Mouse (Mus musculus) frontal cortex, postnatal 25 days (tissue): ENCODE data around the gene Psmd14.

Experiments
- DNase-seq, 2 experiments: peaks; one replicate each; pipeline ENCODE4 v3.0.0; 2022; ENCODE audit warnings: low spot score in 2 of 2

Psmd14 gene

DNA sequence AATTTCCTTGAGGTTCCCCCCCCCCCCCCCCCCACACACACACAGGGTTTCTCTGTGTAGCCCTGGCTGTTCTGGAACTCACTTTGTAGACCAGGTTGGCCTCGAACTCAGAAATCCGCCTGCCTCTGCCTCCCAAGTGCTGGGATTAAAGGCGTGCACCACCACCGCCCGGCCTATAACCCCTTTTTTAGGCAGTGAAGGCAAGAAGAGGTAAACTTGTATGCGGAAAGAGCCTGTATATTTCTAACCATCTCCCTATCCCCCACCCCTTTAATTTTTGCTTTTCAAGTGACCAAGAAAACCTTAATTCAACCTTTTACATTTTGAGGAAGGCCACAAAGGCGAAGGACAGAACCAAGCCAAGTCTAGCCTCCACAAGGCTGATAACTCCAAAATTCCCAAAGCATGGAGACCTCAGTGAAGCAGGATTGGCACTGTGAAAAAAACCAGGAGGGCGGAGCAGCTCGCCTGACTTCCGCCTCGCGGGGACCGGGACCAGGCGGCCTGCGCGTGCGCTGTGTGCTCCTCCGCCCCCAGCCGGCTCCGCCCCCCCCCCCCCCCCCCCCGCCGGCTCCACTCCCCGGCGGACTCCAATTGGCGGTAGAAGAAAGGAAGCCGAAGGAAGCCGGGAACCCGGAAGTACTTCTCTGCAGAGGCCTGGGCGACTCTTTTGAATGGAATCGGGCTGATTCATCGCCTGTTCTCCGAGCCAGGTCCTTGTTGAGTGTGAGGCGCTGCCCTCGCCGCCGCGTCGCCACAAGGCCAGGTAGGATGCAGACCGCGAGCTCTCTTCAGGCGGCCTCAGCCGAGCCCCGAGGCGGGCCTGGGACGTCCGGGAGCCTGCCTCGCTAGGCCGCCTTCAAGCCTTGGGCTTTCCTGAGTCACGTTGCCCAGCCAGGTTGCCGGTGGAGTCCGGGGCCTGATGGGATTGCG lies at the start of gene Psmd14:
Psmd14 (plus strand) TSS at position 587 of the 933 bp plus-strand sequence.
- peak; percentile 68 to 77 for DNase-seq

DNA sequence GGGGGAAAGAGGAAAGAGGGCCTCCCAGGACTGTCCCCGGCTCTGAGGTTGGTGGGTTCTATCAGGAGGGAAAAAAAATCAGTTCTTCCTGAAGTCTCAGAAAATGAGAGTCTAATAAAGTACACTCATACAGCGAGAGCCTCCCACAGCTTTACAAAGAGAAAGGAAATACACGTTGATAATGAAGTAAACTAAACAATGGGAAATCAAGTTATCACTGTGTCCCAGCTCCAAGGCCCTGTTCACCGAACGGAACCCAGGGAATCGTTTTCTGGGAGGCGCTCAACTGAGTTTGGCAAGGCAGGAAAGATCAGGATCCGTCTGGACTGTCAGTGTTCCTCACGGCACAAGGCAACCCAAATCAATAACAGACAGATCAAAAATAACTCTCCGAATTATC lies 48.7 kb upstream of the Psmd14 start:
- no peak for DNase-seq

DNA sequence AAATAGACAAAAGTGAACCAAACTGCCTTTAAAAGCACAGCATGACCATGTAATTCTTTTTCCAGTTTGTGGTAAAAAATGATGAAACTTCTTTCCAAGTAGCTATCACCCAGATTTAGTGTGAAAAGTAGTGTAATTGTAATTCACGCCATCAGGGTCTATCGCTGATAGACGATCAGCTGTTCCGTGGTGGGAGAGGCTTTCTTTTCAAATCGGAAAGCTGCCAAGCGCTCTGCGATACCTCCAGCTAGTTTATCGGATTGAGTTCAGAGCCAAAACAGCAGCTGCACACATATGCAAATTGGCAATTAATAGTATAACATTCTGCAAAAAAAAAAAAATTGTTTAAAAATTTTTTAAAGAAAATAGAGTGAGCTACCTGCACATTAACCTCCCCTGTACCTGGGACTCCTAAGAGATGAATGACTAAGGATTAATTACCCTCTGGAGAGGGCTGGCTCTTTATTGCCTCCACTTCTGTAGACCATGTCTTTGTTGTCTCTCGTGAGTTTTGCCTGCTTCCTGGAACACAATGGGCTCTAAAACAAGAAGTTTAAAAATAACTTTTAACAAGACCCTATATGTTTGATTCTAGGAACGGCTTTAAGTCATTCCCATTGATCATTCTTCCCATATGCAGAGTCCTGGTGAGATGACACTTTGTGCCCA lies 47.8 kb upstream of the Psmd14 start:
- DNase-seq, result no peak

DNA sequence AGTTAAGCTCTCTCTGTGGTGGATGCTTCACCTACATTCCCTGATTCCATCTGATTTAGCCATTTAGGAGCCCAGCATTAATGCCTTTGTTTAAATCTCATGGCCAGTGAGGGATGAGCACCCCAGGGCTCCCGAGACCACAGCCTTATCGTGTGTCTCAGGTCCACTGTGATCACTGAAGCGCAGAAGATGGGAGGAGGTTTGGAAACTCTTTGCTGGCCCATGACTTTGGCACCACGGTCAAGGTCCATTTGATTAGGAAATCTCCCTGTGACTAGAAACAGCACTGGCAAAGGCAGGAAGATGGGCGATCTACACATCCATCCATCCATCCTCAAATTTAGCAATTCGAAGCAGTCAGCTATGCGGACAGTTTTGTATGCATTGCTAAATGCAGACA lies 44.1 kb upstream of the Psmd14 start:
- no peak for DNase-seq

- DNase-seq, result no peak
Measured at GRCm38 (mm10) chr2:61668260-61668659, 43.2 kb upstream of the Psmd14 start.

DNA sequence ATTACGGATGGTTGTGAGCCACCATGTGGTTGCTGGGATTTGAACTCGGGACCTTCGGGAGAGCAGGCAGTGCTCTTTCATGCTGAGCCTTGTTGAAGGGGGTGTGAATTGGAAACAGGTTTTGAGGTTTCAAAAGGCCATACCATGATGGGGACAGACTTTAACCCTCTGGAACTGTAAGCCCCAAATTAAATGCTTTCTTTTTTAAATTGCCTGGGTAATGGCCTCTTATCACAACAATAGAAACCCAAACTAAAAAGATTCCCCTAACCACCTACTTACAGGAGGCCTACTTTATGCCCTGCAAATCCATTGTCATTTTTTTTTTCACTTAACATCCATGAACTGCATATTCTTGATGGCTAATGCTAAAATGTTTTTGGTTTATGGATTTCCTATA lies 36.9 kb upstream of the Psmd14 start:
- DNase-seq, result no peak

- no peak for DNase-seq
Measured at GRCm38 (mm10) chr2:61681572-61681971, 29.9 kb upstream of the Psmd14 start.

GRCm38 (mm10) chr2:61686533-61686932 lies 25.0 kb upstream of the Psmd14 start:
- no peak for DNase-seq

GRCm38 (mm10) chr2:61689086-61689485 lies 22.4 kb upstream of the Psmd14 start:
- no peak for DNase-seq

GRCm38 (mm10) chr2:61709570-61709969 lies 1.9 kb upstream of the Psmd14 start:
- no peak for DNase-seq

- DNase-seq, result no peak
Measured at GRCm38 (mm10) chr2:61712526-61712925, 1.0 kb downstream of the Psmd14 start.

DNA sequence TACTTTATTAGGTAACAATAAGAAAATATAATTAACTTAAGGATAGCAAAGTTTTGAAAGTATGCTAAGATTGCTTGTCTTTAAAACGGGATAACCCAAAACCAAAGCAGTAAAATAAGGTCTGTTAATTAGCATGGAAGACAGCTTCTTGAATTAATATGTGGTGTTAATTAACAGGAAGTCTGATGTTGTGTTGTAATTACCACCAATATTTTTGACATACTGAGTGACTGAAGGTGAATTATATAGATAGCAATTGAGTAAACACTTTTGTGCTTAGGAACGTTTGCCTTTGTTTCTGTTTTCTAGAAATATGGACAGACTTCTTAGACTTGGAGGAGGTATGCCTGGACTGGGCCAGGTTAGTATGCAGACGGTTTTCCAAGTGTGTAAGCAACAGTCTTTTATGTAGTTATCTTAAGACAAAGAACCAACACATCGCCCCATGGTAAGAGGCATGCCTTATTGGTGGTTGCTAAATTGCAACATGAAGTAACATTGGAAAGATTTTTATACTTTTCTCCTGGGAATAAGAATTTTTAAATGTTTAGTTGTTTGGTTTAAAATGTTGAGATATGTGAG lies 11.0 kb downstream of the Psmd14 start:
- DNase-seq, result no peak

- DNase-seq, result no peak
Measured at GRCm38 (mm10) chr2:61732802-61733486, 21.4 kb downstream of the Psmd14 start.

GRCm38 (mm10) chr2:61734175-61734574 lies 22.7 kb downstream of the Psmd14 start:
- no peak for DNase-seq

- DNase-seq, result no peak
Measured at GRCm38 (mm10) chr2:61746051-61746450, 34.6 kb downstream of the Psmd14 start.

DNA sequence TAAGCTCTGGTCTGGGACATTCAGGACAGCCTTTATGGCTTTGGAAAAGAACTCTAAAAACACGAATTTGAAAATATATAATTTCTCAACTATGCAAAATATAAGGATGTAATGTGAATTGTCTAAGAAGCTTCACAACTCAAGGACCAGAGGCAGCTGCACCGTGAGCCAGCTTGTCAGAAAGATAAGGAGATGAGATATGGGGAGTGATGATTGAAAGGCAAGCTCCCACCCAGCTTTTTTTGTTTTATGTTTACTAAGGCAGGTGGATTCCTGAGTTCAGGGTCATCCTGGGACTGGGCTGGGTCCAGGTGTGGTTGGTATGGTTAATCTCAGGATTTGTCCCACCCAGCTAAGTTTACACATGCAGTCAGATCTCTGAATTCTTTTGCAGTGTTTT lies 35.1 kb downstream of the Psmd14 start:
- no peak for DNase-seq

DNA sequence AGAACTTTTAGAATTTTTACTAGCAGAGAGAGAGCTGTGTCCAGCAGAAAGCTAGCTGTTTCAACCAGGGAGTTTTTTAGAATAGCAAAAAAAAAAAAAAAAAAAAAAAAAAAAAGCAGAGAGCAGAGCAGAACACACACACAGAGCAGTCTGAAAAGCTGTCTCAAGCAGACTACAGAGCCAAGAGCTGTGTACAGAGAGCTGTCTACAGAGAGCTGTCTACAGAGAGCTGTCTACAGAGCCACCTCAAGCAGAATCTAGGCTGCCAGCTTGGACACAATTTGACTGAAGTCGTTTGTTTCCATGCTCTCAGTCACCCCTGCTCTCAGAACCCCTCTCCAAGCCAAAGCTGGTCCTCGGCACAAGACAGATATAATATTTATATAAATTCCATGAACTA lies 35.9 kb downstream of the Psmd14 start:
- DNase-seq, result no peak

DNA sequence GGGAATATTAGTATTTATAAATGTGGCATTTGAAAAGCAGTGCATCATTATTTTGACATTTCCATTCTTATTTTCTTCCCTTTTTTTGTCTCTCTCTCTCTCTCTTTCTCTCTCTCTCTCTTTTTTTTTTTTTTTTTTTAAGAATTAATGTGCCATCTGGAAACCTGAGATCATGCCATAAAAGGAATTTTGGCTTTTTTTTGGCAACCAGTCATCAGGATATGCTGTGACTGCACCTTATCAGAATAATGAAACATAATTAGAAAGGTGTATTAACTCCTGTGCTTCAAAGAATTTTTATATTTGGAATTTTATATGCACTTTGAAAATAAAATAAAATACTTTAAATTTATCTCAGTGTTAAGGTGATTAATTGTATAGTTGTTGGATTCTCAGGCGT lies 39.2 kb downstream of the Psmd14 start:
- no peak for DNase-seq

GRCm38 (mm10) chr2:61751286-61751685 lies 39.8 kb downstream of the Psmd14 start:
- no peak for DNase-seq

GRCm38 (mm10) chr2:61752362-61752761 lies 40.9 kb downstream of the Psmd14 start:
- DNase-seq, result no peak

DNA sequence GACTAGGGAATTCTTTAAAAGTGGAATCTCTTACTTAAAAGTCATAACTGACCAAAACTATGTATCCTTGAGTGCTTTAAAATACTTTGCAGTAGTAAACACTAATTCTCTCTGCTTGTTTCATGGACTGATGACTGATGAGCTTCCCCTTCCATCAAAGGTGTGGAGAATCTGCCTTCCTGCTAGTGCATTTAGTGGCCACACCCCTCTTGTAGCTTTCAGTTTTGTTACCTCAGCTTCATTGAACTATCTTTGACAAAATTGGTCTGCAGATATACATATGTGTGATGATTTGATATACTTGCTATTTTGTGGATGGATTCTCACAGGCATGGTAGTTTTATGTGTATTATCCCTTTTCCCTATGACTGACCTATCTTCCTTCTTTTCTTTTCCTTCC lies 43.5 kb downstream of the Psmd14 start:
- DNase-seq, result no peak

DNA sequence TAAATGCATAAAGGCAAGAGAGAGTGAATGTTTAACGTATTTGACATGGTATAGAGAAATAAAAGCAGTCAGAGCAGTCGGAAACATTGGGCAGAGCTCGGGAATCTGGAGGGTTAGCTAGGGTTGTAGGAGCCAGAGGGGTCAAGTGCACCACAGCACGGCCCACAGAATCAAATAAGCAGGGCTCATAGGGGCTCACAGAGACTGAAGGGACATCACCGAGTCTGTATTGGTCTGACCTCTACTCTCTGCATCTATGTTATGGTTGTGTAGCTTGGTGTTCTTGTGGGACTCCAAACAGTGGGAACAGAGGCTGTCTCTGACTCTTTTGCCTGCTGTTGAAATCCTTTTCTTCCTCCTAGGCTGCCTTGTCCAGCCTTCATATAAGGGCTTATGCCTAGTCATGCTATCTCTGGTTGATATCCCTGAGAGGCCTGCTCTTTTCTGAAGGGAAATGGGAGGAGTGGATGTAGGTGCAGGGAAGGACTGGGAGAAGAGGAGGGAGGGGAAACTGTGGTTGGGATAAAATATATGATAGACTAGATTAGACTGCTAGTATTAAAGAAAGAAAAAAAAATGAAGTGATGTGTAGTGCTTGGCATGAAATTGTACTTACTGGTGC lies 47.9 kb downstream of the Psmd14 start:
- DNase-seq, result no peak
